Mouse (Mus musculus) limb, embryonic 12.5 days (tissue): ENCODE results near the gene 2310003L06Rik. TPM values are rescaled to one million over a fixed set of nuclear protein-coding genes. Genes with fewer than 3 reads are reported as not detected.

Experiments used
- polyA plus RNA-seq: library from polyadenylated mRNA; unstranded; fragments of >200 nt; fragmentation: Nextera tagmentation; extraction: Ambion mirVana; gene quantifications from 2 replicates; pipeline ENCODE4 v1.2.1, GENCODE M21; 2016

The 2310003L06Rik gene
- polyA plus RNA-seq, 1 experiment from 2014 or later, result not detected

Other genes starting within 250 kb of the 2310003L06Rik start
- not detected in 2 replicates for gene Csn1s2a, start 194.9 kb upstream of the 2310003L06Rik start, polyA plus RNA-seq
- not detected in 2 replicates for gene Csn1s2b, start 161.4 kb upstream of the 2310003L06Rik start, polyA plus RNA-seq
- not detected in 2 replicates for gene Prr27, start 143.8 kb upstream of the 2310003L06Rik start, polyA plus RNA-seq
- gene Odam, start 84.4 kb upstream of the 2310003L06Rik start, polyA plus RNA-seq, result not detected in 2 replicates
- not detected in 2 replicates for gene Csn3, start 43.9 kb upstream of the 2310003L06Rik start, polyA plus RNA-seq
- not detected in 2 replicates for gene Gm28434, start 58 bp downstream of the 2310003L06Rik start, polyA plus RNA-seq
- not detected in 2 replicates for gene Cabs1, start 10.0 kb downstream of the 2310003L06Rik start, polyA plus RNA-seq
- gene Smr3a, start 33.1 kb downstream of the 2310003L06Rik start, polyA plus RNA-seq, result not detected in 2 replicates
- gene Smr2, start 117.1 kb downstream of the 2310003L06Rik start, polyA plus RNA-seq, result not detected in 2 replicates
- gene Gm11116, start 142.1 kb downstream of the 2310003L06Rik start, polyA plus RNA-seq, result not detected in 2 replicates
- gene Gm11115, start 184.6 kb downstream of the 2310003L06Rik start, polyA plus RNA-seq, result not detected in 2 replicates